Mouse (Mus musculus) small intestine, adult 2 months (tissue): ENCODE measurements around the gene Tnfrsf1a. TPM values are rescaled to one million over a fixed set of nuclear protein-coding genes. Genes with fewer than 3 reads are reported as not detected.

Source experiments
- H3K27ac ChIP-seq: fragments of 200-500 bp; 2 replicates; pipeline ENCODE4 v1.5.1; 2012; ENCODE audit warnings: low read depth, low read length, control low read depth, inconsistent platforms; ENCODE audit not compliant: insufficient read depth
- H3K27me3 ChIP-seq: fragments of 200-500 bp; 2 replicates; pipeline ENCODE4 v1.6.1; 2012; ENCODE audit warnings: mild to moderate bottlenecking, moderate library complexity, low read length, inconsistent platforms; ENCODE audit not compliant: control insufficient read depth, insufficient read depth
- H3K36me3 ChIP-seq: fragments of 200-500 bp; 2 replicates; pipeline ENCODE4 v1.6.1; 2012; ENCODE audit warnings: mild to moderate bottlenecking, low read length, control low read depth, inconsistent platforms; ENCODE audit not compliant: control insufficient read depth, insufficient read depth
- H3K4me1 ChIP-seq: fragments of 200-500 bp; 2 replicates; pipeline ENCODE4 v1.6.1; 2012; ENCODE audit warnings: low read length, inconsistent platforms, mixed read lengths; ENCODE audit not compliant: control insufficient read depth, insufficient read depth, insufficient read length
- H3K4me3 ChIP-seq: fragments of 200-500 bp; 2 replicates; pipeline ENCODE4 v1.5.1; 2012; ENCODE audit warnings: low read depth, mild to moderate bottlenecking, control low read depth, inconsistent platforms, low read length, moderate library complexity
- CTCF ChIP-seq: fragments of 200-500 bp; IDR thresholded peaks from 2 replicates; pipeline ENCODE4 v1.5.1; 2012; ENCODE audit warnings: low read depth, mild to moderate bottlenecking, control low read depth, inconsistent platforms, low read length, moderate library complexity, mixed read lengths; ENCODE audit not compliant: insufficient replicate concordance, insufficient read length; ENCODE audit errors: extremely low read depth
- POLR2A ChIP-seq: fragments of 200-500 bp; IDR thresholded peaks from 2 replicates; pipeline ENCODE4 v1.6.1; 2012; ENCODE audit warnings: low read depth, mild to moderate bottlenecking, control low read depth, inconsistent platforms, low read length, moderate library complexity
- WGBS: fragments of 180-500 bp; shearing (Covaris S2); methylation state at CpG from one replicate; pipeline ENCODE4 v1.1.7; 2018; 5-methylcytosine and 5-hydroxymethylcytosine counted together
- polyA plus RNA-seq: library from polyadenylated mRNA; depleted of rRNA; stranded (reverse); fragments of >200 nt; gene quantifications from 2 replicates; pipeline ENCODE4 v1.2.3, GENCODE M21; 2012

Tnfrsf1a gene
- polyA plus RNA-seq, 1 experiment, result 207 TPM

- TF ChIP-seq CTCF, result peak; percentile 35; the same call in 1 of the 2 replicates
- TF ChIP-seq POLR2A, result no peak
- WGBS, result 81% methylated on average over 11 of the region's 11 CpGs
- Histone ChIP-seq H3K4me1 (peaks cover 22% of the 10 kb centered on the region), H3K4me3 (no peak overlapping the region), H3K27ac (no peak overlapping the region), H3K36me3 (no peaks in the 10 kb centered on the region), H3K27me3 (no peaks in the 10 kb centered on the region)
Observed at GRCm38 (mm10) chr6:125385066-125385974, 36.2 kb downstream of the Tnfrsf1a start.

DNA sequence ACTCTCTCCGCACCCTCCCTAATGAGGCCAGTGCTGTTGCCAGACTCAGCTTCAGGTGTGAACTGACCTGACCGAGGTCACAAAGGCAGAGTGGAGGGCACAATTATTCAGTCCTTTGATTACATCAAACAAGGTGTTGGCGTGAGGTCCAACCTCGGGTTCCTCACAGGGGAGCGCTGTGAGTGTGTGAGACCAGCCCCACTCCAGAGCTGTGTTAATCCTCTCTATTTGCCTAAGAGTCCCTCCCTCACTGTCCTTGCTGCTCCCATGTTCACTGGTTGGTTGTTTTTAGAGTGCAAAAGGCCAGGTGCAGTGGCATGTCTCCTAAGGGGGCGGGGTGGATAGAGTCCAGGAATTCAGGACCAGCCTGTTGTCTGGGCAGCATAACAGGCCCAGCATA lies 36.9 kb downstream of the Tnfrsf1a start:
- WGBS, result 43% methylated on average over 6 of the region's 6 CpGs
- Histone ChIP-seq H3K27me3 (no peaks in the 10 kb centered on the region), H3K36me3 (no peaks in the 10 kb centered on the region), H3K27ac (no peak overlapping the region), H3K4me1 (peaks cover 16% of the 10 kb centered on the region; the same call in 1 of the 2 replicates), H3K4me3 (no peak overlapping the region)
- TF ChIP-seq CTCF (no peak), POLR2A (no peak)

GRCm38 (mm10) chr6:125389853-125390252 lies 40.7 kb downstream of the Tnfrsf1a start:
- no peaks in the 10 kb centered on the region for H3K36me3 ChIP-seq
- peaks cover 11% of the 10 kb centered on the region; the same call in 1 of the 2 replicates for H3K4me1 ChIP-seq
- whole genome bisulfite sequencing, result 87% methylated on average over 5 of the region's 5 CpGs
- H3K27me3 ChIP-seq, result no peaks in the 10 kb centered on the region
- H3K4me3 ChIP-seq, result no peak overlapping the region
- TF ChIP-seq CTCF (no peak), POLR2A (no peak)
- no peak overlapping the region for H3K27ac ChIP-seq

DNA sequence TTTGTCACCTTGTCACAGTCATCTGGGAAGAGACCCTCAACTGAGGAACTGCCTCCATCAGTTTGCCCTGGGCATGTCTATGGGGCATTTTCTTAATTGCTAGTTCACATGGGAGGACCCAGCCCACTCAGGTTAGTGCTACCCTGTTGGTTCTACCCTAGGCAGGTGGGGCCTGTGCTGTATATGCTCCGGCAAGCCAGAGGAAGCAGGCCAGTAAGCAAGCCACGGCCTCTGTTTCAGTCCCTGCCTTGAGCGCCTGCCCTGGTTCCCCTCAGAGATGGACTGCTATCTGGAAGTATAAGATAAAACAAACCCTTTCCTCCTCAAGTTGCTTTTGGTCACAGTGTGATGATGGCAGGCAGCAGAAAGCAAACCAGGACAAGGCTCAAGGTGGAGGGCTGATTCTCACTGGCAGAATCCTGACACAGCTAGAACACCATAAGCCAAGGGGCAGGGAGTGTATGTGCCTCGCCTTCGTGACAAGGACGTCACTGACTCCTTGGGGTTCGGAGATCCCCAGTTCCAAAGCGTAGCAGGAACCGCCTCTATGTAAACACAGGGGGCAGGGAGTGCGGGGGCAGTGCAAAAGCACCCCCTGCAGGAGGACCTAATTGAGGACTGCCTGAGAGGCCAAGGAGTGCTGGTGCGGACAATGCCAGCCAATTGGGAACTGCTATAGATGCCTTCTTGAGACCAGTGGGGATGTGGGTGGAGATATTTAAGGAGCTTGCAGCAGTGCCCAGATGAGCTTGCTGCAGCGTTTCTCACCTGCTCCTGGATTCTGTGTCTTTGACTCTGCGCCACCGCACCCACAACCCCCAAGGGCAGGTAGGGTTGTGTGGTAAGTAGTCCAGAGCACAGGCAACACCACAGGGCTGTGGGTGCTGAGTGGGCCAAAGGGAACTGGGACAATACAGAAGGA lies 56.6 kb downstream of the Tnfrsf1a start:
- TF ChIP-seq POLR2A, result no peak
- no peak for TF ChIP-seq CTCF
- Histone ChIP-seq H3K4me1 (0 out of 2 replicates have a peak, but pooled peaks cover 3% of the 10 kb centered on the region), H3K4me3 (no peak overlapping the region), H3K36me3 (no peaks in the 10 kb centered on the region), H3K27ac (no peak overlapping the region), H3K27me3 (no peaks in the 10 kb centered on the region)
- WGBS, result 60% methylated on average over 14 of the region's 14 CpGs

- WGBS, result 75% methylated on average over 7 of the region's 7 CpGs
- H3K36me3 ChIP-seq, result no peaks in the 10 kb centered on the region
- H3K4me1 ChIP-seq, result peaks cover 5% of the 10 kb centered on the region; the same call in 1 of the 2 replicates
- no peak overlapping the region for H3K27ac ChIP-seq
- H3K27me3 ChIP-seq, result no peaks in the 10 kb centered on the region
- no peak overlapping the region for H3K4me3 ChIP-seq
- TF ChIP-seq CTCF, result no peak
- TF ChIP-seq POLR2A, result no peak
Observed at GRCm38 (mm10) chr6:125407224-125407623, 58.1 kb downstream of the Tnfrsf1a start.

GRCm38 (mm10) chr6:125407657-125408056 lies 58.5 kb downstream of the Tnfrsf1a start:
- Histone ChIP-seq H3K4me3 (no peak overlapping the region), H3K36me3 (no peaks in the 10 kb centered on the region), H3K27ac (no peak overlapping the region), H3K27me3 (no peaks in the 10 kb centered on the region), H3K4me1 (peaks cover 5% of the 10 kb centered on the region; the same call in 1 of the 2 replicates)
- TF ChIP-seq CTCF, result no peak
- TF ChIP-seq POLR2A, result no peak
- WGBS, result 62% methylated on average over 10 of the region's 10 CpGs

GRCm38 (mm10) chr6:125410551-125410950 lies 61.4 kb downstream of the Tnfrsf1a start:
- H3K4me3 ChIP-seq, result no peak overlapping the region
- no peak for TF ChIP-seq POLR2A
- TF ChIP-seq CTCF, result no peak
- no peaks in the 10 kb centered on the region for H3K27me3 ChIP-seq
- 51% methylated on average over 11 of the region's 11 CpGs for WGBS
- H3K4me1 ChIP-seq, result peaks cover 5% of the 10 kb centered on the region; the same call in 1 of the 2 replicates
- H3K27ac ChIP-seq, result no peak overlapping the region
- no peaks in the 10 kb centered on the region for H3K36me3 ChIP-seq
